Mouse (Mus musculus) hindbrain, embryonic 14.5 days (tissue): ENCODE data around the gene Serpinb5. TPM values are rescaled to one million over a fixed set of nuclear protein-coding genes. Genes with fewer than 3 reads are reported as not detected.
"Not testable (repeated sequence)": the region's sequence is repeated elsewhere in the genome, so short reads cannot be mapped to it uniquely, and the experiment has no call there.

Experiments used
- ATAC-seq: fragments of 200-750 bp; cut with Nextera tagmentation; 2 replicates; pipeline ENCODE4 v1.8.0; 2017; ENCODE audit warnings: moderate number of reproducible peaks, mild to moderate bottlenecking, moderate TSS enrichment, moderate library complexity; ENCODE audit not compliant: low FRiP score
- DNase-seq: peaks from one replicate; pipeline ENCODE4 v3.0.0-alpha.2; 2015; ENCODE audit warnings: low spot score
- H3K27ac ChIP-seq: fragments of 300-500 bp; sonication (generic); 2 replicates; pipeline ENCODE4 v1.5.1; 2014; ENCODE audit warnings: mild to moderate bottlenecking, moderate library complexity
- H3K27me3 ChIP-seq: fragments of 300-500 bp; sonication (generic); 2 replicates; pipeline ENCODE4 v1.6.1; 2014; ENCODE audit warnings: mild to moderate bottlenecking, low read length, mixed read lengths; ENCODE audit not compliant: control insufficient read depth, insufficient read depth
- H3K36me3 ChIP-seq: fragments of 300-500 bp; sonication (generic); replicated peaks from 2 replicates; pipeline ENCODE4 v1.6.1; 2014; ENCODE audit not compliant: control insufficient read depth, insufficient read depth
- H3K4me1 ChIP-seq: fragments of 300-500 bp; sonication (generic); replicated peaks from 2 replicates; pipeline ENCODE4 v1.6.1; 2014; ENCODE audit warnings: antibody characterized with exemption, low read length, mixed read lengths; ENCODE audit not compliant: control insufficient read depth, insufficient read depth
- H3K4me2 ChIP-seq: fragments of 300-500 bp; sonication (generic); replicated peaks from 2 replicates; pipeline ENCODE4 v1.6.1; 2014; ENCODE audit warnings: mild to moderate bottlenecking, moderate library complexity
- H3K4me3 ChIP-seq: fragments of 300-500 bp; sonication (generic); replicated peaks from 2 replicates; pipeline ENCODE4 v1.5.1; 2014; ENCODE audit warnings: mild to moderate bottlenecking, low read length
- H3K9ac ChIP-seq: fragments of 300-500 bp; sonication (generic); 2 replicates; pipeline ENCODE4 v1.6.1; 2014
- H3K9me3 ChIP-seq: fragments of 300-500 bp; sonication (generic); 2 replicates; pipeline ENCODE4 v1.6.1; 2016; ENCODE audit warnings: low read length; ENCODE audit not compliant: control insufficient read depth
- WGBS: fragments of 180-500 bp; shearing (Covaris S2); extraction: QIAGEN DNeasy Blood & Tissue Kit; methylation state at CpG from one replicate; pipeline ENCODE4 v1.1.7; 2014; 5-methylcytosine and 5-hydroxymethylcytosine counted together
- polyA plus RNA-seq: library from polyadenylated mRNA; unstranded; fragments of >200 nt; fragmentation: Nextera tagmentation; extraction: Ambion mirVana; gene quantifications from 2 replicates; pipeline ENCODE4 v1.2.1, GENCODE M21; 2014

Gene Serpinb5
- polyA plus RNA-seq, 1 experiment from 2014 or later: 0.19 TPM

- ATAC-seq (no peak), DNase-seq (no peak)
- Histone ChIP-seq H3K9ac (no peak overlapping the region), H3K9me3 (no peaks in the 10 kb centered on the region), H3K36me3 (no peaks in the 10 kb centered on the region), H3K4me1 (no peaks in the 10 kb centered on the region), H3K4me2 (no peak overlapping the region), H3K27ac (no peak overlapping the region), H3K4me3 (no peak overlapping the region), H3K27me3 (no peaks in the 10 kb centered on the region)
Measured at GRCm38 (mm10) chr1:106869986-106870385, 9.0 kb downstream of the Serpinb5 start.

- Histone ChIP-seq H3K9me3 (no peaks in the 10 kb centered on the region), H3K9ac (no peak overlapping the region), H3K27ac (no peak overlapping the region), H3K27me3 (no peaks in the 10 kb centered on the region), H3K4me2 (no peak overlapping the region), H3K4me3 (no peak overlapping the region), H3K36me3 (no peaks in the 10 kb centered on the region), H3K4me1 (no peaks in the 10 kb centered on the region)
- 90% methylated on average over 5 of the region's 5 CpGs for WGBS
- no peak for ATAC-seq
- no peak for DNase-seq
Measured at GRCm38 (mm10) chr1:106875193-106875886, 14.4 kb downstream of the Serpinb5 start.

- DNase-seq: no peak
Measured at GRCm38 (mm10) chr1:106876147-106876546, 15.2 kb downstream of the Serpinb5 start.

GRCm38 (mm10) chr1:106882723-106883122 lies 21.8 kb downstream of the Serpinb5 start:
- Histone ChIP-seq H3K4me3 (no peak overlapping the region), H3K27me3 (no peaks in the 10 kb centered on the region), H3K27ac (no peak overlapping the region), H3K36me3 (no peaks in the 10 kb centered on the region), H3K4me2 (no peak overlapping the region), H3K9ac (no peak overlapping the region), H3K4me1 (no peaks in the 10 kb centered on the region), H3K9me3 (no peaks in the 10 kb centered on the region)
- 86% methylated on average over 4 of the region's 4 CpGs for WGBS
- DNase-seq: no peak
- no peak for ATAC-seq

More at GRCm38 (mm10) chr1:106876147-106876546, 15.2 kb downstream of the Serpinb5 start:
- no peaks in the 10 kb centered on the region for H3K4me1 ChIP-seq
- ATAC-seq: no peak
- no peak overlapping the region for H3K27ac ChIP-seq
- no peaks in the 10 kb centered on the region for H3K27me3 ChIP-seq
- 89% methylated on average over 3 of the region's 3 CpGs for WGBS
- no peaks in the 10 kb centered on the region for H3K36me3 ChIP-seq
- no peak overlapping the region for H3K4me2 ChIP-seq
- no peaks in the 10 kb centered on the region for H3K9me3 ChIP-seq
- H3K9ac ChIP-seq: no peak overlapping the region
- no peak overlapping the region for H3K4me3 ChIP-seq

GRCm38 (mm10) chr1:106883369-106883768 lies 22.4 kb downstream of the Serpinb5 start:
- no peak overlapping the region for H3K4me2 ChIP-seq
- ATAC-seq: no peak
- WGBS: 80% methylated on average over 5 of the region's 5 CpGs
- no peaks in the 10 kb centered on the region for H3K36me3 ChIP-seq
- no peaks in the 10 kb centered on the region for H3K27me3 ChIP-seq
- no peak for DNase-seq
- no peak overlapping the region for H3K9ac ChIP-seq
- H3K4me3 ChIP-seq: no peak overlapping the region
- H3K4me1 ChIP-seq: no peaks in the 10 kb centered on the region
- no peak overlapping the region for H3K27ac ChIP-seq
- H3K9me3 ChIP-seq: no peaks in the 10 kb centered on the region

GRCm38 (mm10) chr1:106883812-106884211 lies 22.8 kb downstream of the Serpinb5 start:
- H3K9ac ChIP-seq: no peak overlapping the region
- DNase-seq: no peak
- no peak for ATAC-seq
- H3K4me1 ChIP-seq: no peaks in the 10 kb centered on the region
- H3K4me2 ChIP-seq: no peak overlapping the region
- no peaks in the 10 kb centered on the region for H3K36me3 ChIP-seq
- no peaks in the 10 kb centered on the region for H3K9me3 ChIP-seq
- WGBS: 10% methylated on average over 2 of the region's 2 CpGs
- no peaks in the 10 kb centered on the region for H3K27me3 ChIP-seq
- no peak overlapping the region for H3K4me3 ChIP-seq
- no peak overlapping the region for H3K27ac ChIP-seq

GRCm38 (mm10) chr1:106895142-106895541 lies 34.2 kb downstream of the Serpinb5 start:
- not testable (repeated sequence) for DNase-seq, H3K9ac ChIP-seq, H3K4me2 ChIP-seq, H3K4me3 ChIP-seq, H3K27me3 ChIP-seq, H3K36me3 ChIP-seq, H3K9me3 ChIP-seq, H3K4me1 ChIP-seq, ATAC-seq, H3K27ac ChIP-seq

GRCm38 (mm10) chr1:106901406-106901805 lies 40.4 kb downstream of the Serpinb5 start:
- Histone ChIP-seq H3K4me3 (no peak overlapping the region), H3K4me1 (no peaks in the 10 kb centered on the region), H3K9ac (no peak overlapping the region), H3K27ac (no peak overlapping the region), H3K4me2 (no peak overlapping the region), H3K27me3 (no peaks in the 10 kb centered on the region), H3K36me3 (no peaks in the 10 kb centered on the region), H3K9me3 (no peaks in the 10 kb centered on the region)
- WGBS: 32% methylated on average over 4 of the region's 4 CpGs
- ATAC-seq (no peak), DNase-seq (peak; percentile 32)

GRCm38 (mm10) chr1:106931954-106932353 lies 71.0 kb downstream of the Serpinb5 start:
- no peak overlapping the region for H3K4me3 ChIP-seq
- WGBS: 89% methylated on average over 4 of the region's 4 CpGs
- ATAC-seq (no peak), DNase-seq (no peak)
- H3K4me1 ChIP-seq: no peaks in the 10 kb centered on the region
- no peak overlapping the region for H3K4me2 ChIP-seq
- no peaks in the 10 kb centered on the region for H3K27me3 ChIP-seq
- H3K9me3 ChIP-seq: no peaks in the 10 kb centered on the region
- H3K9ac ChIP-seq: no peak overlapping the region
- no peak overlapping the region for H3K27ac ChIP-seq
- H3K36me3 ChIP-seq: no peaks in the 10 kb centered on the region
